Mouse (Mus musculus) hindbrain, embryonic 10.5 days (tissue): ENCODE measurements around the gene Axin2. TPM values are rescaled to one million over a fixed set of nuclear protein-coding genes. Genes with fewer than 3 reads are reported as not detected.

Experiments
- DNase-seq: peaks from one replicate; pipeline ENCODE4 v3.0.0-alpha.2; 2017; ENCODE audit warnings: low spot score
- H3K27ac ChIP-seq: fragments of 300-500 bp; sonication (generic); 2 replicates; pipeline ENCODE4 v1.5.1; 2016; ENCODE audit warnings: mild to moderate bottlenecking, moderate library complexity
- H3K27me3 ChIP-seq: fragments of 300-500 bp; sonication (generic); 2 replicates; pipeline ENCODE4 v1.6.1; 2016; ENCODE audit warnings: mild to moderate bottlenecking; ENCODE audit not compliant: poor library complexity, insufficient read depth, severe bottlenecking
- H3K36me3 ChIP-seq: fragments of 300-500 bp; sonication (generic); 2 replicates; pipeline ENCODE4 v1.6.1; 2016; ENCODE audit warnings: mild to moderate bottlenecking, moderate library complexity
- H3K4me1 ChIP-seq: fragments of 300-500 bp; sonication (generic); replicated peaks from 2 replicates; pipeline ENCODE4 v1.6.1; 2016; ENCODE audit warnings: mild to moderate bottlenecking
- H3K4me3 ChIP-seq: fragments of 300-500 bp; sonication (generic); 2 replicates; pipeline ENCODE4 v1.5.1; 2016; ENCODE audit warnings: mild to moderate bottlenecking, moderate library complexity
- H3K9me3 ChIP-seq: fragments of 300-500 bp; sonication (generic); 2 replicates; pipeline ENCODE4 v1.6.1; 2016; ENCODE audit warnings: mild to moderate bottlenecking, moderate library complexity
- WGBS: fragments of 180-500 bp; shearing (Covaris S2); methylation state at CpG from one replicate; pipeline ENCODE4 v1.1.7; 2016; 5-methylcytosine and 5-hydroxymethylcytosine counted together
- polyA plus RNA-seq: library from polyadenylated mRNA; unstranded; fragments of >200 nt; fragmentation: Nextera tagmentation; extraction: Ambion mirVana; gene quantifications from 2 replicates; pipeline ENCODE4 v1.2.1, GENCODE M21; 2016

The Axin2 gene
- polyA plus RNA-seq, 1 experiment from 2014 or later: 18.0 TPM

DNA sequence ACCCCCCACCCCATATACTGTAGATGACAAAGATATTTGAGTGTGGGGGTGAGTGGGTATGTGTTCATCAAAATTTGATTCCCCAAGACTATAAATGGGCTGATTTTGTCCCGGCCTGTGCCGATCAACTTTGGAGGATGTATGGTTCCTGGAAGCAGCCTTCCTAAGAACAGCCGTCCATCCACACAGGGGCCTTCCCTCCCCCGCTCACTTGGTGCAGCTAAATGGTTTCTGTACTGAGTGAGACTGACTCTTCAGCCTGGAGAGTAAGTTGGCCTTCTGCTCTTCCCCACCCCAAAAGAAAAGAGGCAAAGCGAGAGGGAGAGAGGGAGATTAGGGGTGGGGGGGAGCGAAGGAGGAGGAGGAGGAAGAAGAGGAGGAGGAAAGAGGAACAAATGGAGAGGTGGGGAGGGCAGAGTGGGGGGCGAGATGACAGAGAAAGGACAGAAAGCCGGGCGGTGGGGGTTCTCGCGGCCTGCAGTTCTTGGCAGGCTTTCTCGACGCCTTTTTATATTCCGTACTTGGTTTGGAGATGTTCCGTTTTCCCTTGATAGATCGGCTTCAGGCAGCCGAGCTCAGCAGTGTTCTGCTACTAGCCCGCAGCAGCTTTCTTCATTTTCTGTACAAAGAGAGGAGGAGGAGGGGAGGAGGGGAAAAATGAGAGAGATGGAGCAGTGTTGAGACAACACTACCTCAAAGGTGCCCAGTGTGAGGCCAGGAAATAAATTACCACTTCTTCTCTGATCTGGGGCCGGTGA lies 20.7 kb downstream of the Axin2 start:
- no peak overlapping the region for H3K4me3 ChIP-seq
- 0 out of 2 replicates have a peak, but pooled peaks cover 3% of the 10 kb centered on the region for H3K27me3 ChIP-seq
- H3K27ac ChIP-seq: peak overlapping the region; percentile 59; the same call in 1 of the 2 replicates
- peaks cover 7% of the 10 kb centered on the region; the same call in 1 of the 2 replicates for H3K9me3 ChIP-seq
- DNase-seq: no peak
- H3K36me3 ChIP-seq: peaks cover 100% of the 10 kb centered on the region
- peaks cover 40% of the 10 kb centered on the region for H3K4me1 ChIP-seq
- WGBS: 60% methylated on average over 19 of the region's 19 CpGs

DNA sequence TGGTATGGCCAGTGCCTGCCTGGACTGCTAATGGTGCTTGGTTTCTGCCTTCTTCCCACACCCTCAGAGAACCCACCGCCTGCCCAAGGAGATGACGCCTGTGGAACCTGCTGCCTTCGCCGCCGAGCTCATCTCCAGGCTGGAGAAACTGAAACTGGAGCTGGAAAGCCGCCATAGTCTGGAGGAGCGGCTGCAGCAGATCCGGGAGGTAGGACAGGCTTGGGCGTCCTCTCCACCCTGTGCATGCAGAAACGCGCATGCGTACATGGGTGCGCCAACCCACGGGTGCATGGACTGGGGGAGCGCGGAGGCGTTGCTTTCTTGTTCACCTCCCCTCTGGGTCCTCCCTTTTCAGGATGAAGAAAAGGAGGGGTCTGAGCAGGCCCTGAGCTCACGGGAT lies 21.7 kb downstream of the Axin2 start:
- Histone ChIP-seq H3K4me3 (no peak overlapping the region), H3K36me3 (peaks cover 100% of the 10 kb centered on the region), H3K4me1 (peaks cover 33% of the 10 kb centered on the region), H3K27ac (no peak overlapping the region), H3K27me3 (0 out of 2 replicates have a peak, but pooled peaks cover 3% of the 10 kb centered on the region), H3K9me3 (peaks cover 7% of the 10 kb centered on the region; the same call in 1 of the 2 replicates)
- WGBS: 95% methylated on average over 18 of the region's 18 CpGs
- DNase-seq: no peak

DNA sequence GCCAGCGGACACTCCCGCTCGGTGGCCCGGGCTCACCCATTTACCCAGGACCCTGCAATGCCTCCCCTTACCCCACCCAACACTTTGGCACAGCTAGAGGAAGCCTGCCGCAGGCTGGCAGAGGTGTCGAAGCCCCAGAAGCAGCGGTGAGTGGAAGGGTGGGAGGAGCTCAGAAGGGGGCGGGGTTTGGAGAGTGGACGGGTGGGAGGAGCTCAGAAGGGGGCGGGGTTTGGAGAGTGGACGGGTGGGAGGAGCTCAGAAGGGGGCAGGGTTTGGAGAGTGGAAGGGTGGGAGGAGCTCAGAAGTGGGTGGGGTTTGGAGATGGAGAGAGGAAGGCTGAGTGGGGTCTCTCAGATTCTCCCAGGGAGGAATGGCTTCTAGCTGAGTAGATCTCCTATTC lies 23.6 kb downstream of the Axin2 start:
- peaks cover 100% of the 10 kb centered on the region for H3K36me3 ChIP-seq
- H3K4me3 ChIP-seq: no peak overlapping the region
- H3K27ac ChIP-seq: no peak overlapping the region
- H3K27me3 ChIP-seq: no peaks in the 10 kb centered on the region
- no peak for DNase-seq
- WGBS: 83% methylated on average over 11 of the region's 11 CpGs
- H3K4me1 ChIP-seq: peaks cover 35% of the 10 kb centered on the region
- H3K9me3 ChIP-seq: peaks cover 7% of the 10 kb centered on the region; the same call in 1 of the 2 replicates

DNA sequence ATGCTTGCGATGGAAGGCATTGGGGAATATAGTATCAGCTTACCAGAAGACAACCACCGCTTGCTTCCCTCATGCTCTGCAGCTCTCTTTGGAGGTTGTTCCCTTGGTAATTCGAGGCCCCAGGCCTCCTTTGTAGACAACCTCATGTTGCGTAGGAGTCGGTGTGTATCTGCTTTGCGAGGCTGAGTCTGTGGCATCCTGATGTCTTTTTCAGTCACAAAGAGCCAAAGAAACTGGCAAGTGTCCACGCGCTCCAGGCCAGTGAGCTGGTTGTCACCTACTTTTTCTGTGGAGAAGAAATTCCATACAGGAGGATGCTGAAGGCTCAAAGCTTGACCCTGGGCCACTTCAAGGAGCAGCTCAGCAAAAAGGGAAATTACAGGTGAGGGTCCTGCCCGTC lies 25.5 kb downstream of the Axin2 start:
- H3K4me1 ChIP-seq: peaks cover 30% of the 10 kb centered on the region
- no peak overlapping the region for H3K4me3 ChIP-seq
- DNase-seq: no peak
- peaks cover 100% of the 10 kb centered on the region for H3K36me3 ChIP-seq
- no peaks in the 10 kb centered on the region for H3K9me3 ChIP-seq
- WGBS: 96% methylated on average over 9 of the region's 9 CpGs
- no peaks in the 10 kb centered on the region for H3K27me3 ChIP-seq
- no peak overlapping the region for H3K27ac ChIP-seq

DNA sequence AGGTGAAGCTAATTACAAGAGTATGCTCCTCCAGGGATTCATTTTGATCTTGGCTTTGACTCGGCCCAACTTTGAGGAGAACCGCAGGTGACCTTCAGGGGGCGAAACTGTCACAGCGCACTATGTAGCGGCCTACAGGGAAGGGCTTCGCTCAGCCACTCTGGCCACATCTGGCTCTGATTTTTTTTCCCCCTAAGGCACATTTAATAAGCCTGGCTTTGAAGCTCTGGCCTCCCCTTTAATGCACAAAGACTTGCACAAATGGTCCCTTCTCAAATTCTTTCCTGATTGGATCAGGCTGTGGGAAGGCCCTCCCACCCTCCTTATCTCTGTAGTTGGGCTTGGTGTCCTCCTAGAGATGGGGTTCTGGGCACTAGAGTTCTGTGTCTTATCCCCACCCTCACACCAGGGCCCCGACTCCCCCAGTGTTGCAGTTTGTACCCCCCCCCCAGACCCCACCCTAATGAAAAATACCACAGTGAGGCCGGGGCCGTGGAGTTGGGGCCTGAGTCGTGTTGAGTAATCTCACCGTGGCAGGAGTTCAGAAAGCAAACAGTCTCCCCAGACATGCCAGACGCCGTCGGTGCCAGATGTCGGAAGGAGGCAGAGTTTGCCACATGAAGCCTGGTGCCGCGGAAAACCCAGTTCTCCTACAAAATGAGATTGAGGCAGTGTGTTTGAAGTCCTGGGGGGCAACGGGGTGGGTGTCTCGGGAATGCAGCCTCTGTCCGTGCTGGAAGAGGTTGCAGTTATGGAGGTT lies 27.5 kb downstream of the Axin2 start:
- peak; percentile 50 for DNase-seq

DNA sequence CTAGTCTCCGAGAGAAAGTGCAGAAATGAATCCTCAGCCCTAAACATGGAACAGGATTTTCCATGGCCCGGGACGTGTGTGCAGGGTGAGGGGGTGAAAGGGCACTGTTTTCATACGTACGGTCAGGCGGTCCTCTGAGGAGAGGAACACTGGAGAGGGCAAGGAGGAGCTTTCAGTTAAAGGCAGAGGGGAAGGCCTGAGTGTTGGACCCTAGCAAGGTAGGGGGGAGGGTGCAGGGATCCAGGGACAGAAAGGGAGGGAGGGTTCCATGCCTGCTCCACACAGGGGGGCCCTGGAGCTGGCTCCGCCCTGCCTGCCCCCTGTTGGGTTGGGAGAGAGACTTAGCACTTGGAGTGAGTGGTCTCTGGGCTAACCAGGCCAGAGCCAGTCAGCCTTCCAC lies 28.4 kb downstream of the Axin2 start:
- Histone ChIP-seq H3K27me3 (no peaks in the 10 kb centered on the region), H3K4me1 (peaks cover 25% of the 10 kb centered on the region), H3K27ac (peak overlapping the region; percentile 72), H3K9me3 (no peaks in the 10 kb centered on the region), H3K36me3 (peaks cover 94% of the 10 kb centered on the region), H3K4me3 (no peak overlapping the region)
- DNase-seq: no peak
- WGBS: 72% methylated on average over 7 of the region's 7 CpGs

More for the DNA sequence above, 27.5 kb downstream of the Axin2 start:
- Histone ChIP-seq H3K4me3 (no peak overlapping the region), H3K36me3 (peaks cover 99% of the 10 kb centered on the region), H3K4me1 (peaks cover 25% of the 10 kb centered on the region), H3K27ac (peak overlapping the region; percentile 72), H3K9me3 (no peaks in the 10 kb centered on the region), H3K27me3 (no peaks in the 10 kb centered on the region)
- WGBS: 76% methylated on average over 20 of the region's 20 CpGs

DNA sequence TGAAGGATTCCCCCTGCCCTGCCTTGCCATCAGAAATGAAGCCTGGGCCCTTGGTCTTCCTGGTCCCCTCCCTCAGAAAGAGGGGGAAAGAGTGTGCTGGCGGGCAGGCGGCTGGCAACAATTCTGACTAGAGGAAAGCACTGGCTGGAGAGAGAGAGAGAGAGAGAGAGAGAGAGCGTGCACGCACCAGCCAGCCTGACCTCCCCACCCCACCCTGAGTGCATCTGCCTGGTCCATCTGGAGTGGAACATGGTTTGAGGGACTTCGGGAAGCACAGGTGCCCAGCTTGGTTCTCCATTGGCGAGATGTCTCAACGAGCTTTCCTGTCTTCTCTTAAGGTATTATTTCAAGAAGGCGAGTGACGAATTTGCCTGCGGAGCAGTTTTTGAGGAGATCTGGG lies 28.8 kb downstream of the Axin2 start:
- no peaks in the 10 kb centered on the region for H3K9me3 ChIP-seq
- 87% methylated on average over 10 of the region's 10 CpGs for WGBS
- no peak overlapping the region for H3K4me3 ChIP-seq
- H3K4me1 ChIP-seq: peaks cover 25% of the 10 kb centered on the region
- DNase-seq: no peak
- peak overlapping the region; percentile 72 for H3K27ac ChIP-seq
- H3K36me3 ChIP-seq: peaks cover 90% of the 10 kb centered on the region
- no peaks in the 10 kb centered on the region for H3K27me3 ChIP-seq

DNA sequence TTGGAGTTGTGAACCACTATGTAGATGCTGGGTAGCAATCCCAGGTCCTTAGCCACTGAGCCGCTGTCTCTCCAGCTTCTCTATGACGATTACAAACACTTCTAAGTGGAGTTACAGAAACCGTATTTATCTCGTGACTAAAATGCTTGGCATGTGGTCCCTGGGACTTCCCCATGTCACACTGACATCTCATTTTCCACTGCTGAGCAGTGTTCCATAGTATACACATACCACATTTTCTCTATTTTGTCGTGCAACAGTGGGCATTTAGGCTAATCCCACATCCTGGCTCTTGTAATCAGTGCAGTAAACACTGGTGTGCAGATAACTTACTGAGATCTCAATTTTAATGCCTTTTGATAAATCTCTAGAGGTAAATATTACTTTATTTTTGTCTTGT lies 32.2 kb downstream of the Axin2 start:
- Histone ChIP-seq H3K27ac (no peak overlapping the region), H3K4me1 (peaks cover 18% of the 10 kb centered on the region), H3K9me3 (no peaks in the 10 kb centered on the region), H3K4me3 (no peak overlapping the region), H3K27me3 (no peaks in the 10 kb centered on the region), H3K36me3 (peaks cover 56% of the 10 kb centered on the region)
- DNase-seq: no peak
- WGBS: 78% methylated on average over 5 of the region's 5 CpGs

DNA sequence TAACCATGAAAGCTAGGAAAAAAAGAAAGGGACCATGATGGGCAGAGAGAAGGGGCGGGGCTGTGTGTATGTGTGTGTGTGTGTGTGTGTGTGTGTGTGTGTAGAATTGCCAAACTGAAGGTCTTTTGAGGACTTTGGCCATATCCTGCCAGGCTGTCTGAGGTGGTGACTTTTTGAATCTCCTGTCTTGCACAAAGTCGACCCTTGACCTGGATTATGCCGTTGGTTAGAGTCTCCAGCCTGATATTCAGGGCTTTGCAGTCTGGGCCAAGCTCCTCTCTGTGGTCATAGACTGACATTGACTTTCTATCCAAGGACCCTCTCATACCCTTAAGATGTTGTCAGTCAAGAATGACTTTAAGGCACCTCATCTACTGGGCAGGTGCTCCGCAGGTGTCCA lies 35.8 kb downstream of the Axin2 start:
- Histone ChIP-seq H3K9me3 (no peaks in the 10 kb centered on the region), H3K27me3 (0 out of 2 replicates have a peak, but pooled peaks cover 5% of the 10 kb centered on the region), H3K4me3 (no peak overlapping the region), H3K27ac (no peak overlapping the region), H3K36me3 (peaks cover 20% of the 10 kb centered on the region), H3K4me1 (peaks cover 26% of the 10 kb centered on the region)
- no peak for DNase-seq
- 95% methylated on average over 4 of the region's 4 CpGs for WGBS

DNA sequence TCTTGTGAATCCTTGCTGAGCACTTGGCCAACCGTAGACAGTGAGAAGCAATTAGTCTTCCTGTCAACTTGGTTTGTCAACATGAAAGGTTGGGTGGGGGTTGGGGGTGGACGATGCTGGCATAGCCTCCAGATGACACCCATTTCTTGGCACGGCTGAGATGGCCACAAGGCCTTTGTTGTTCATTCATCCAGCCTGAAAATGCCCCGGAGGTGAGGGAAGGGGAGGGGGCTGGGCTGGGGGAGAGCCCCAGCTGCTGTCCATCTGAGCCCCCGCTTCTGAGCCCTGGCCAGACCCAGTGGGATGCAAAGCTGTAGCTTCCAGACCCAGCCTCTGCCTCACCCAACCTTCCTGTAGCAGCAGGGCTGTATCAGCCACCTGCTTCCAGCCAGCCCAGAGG lies 38.2 kb downstream of the Axin2 start:
- 36% methylated on average over 5 of the region's 5 CpGs for WGBS
- H3K4me1 ChIP-seq: peaks cover 39% of the 10 kb centered on the region
- H3K9me3 ChIP-seq: no peaks in the 10 kb centered on the region
- H3K27ac ChIP-seq: peak overlapping the region; percentile 60; the same call in 1 of the 2 replicates
- peak; percentile 67 for DNase-seq
- H3K27me3 ChIP-seq: 0 out of 2 replicates have a peak, but pooled peaks cover 5% of the 10 kb centered on the region
- no peaks in the 10 kb centered on the region for H3K36me3 ChIP-seq
- no peak overlapping the region for H3K4me3 ChIP-seq

DNA sequence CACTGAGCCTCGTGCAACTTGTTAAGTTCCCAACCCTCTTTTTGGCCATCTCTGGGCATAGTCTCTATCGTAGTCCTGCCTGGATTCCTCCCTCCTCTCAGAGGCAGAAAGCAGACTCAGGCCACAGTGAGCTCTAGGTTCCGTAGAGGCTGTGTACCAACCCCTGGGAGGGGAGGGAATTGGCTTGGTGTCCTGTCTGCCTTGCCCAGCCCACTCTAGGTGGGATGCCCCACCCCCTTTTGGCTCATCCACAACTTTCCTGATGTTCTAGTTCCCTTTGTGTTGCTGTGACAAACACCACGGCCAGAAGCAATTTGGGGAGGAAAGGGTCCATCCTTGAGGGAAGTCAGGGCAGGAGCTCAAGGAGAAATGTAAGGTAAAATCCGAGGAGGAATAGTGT lies 39.0 kb downstream of the Axin2 start:
- Histone ChIP-seq H3K27ac (peak overlapping the region; percentile 64), H3K27me3 (0 out of 2 replicates have a peak, but pooled peaks cover 5% of the 10 kb centered on the region), H3K9me3 (no peaks in the 10 kb centered on the region), H3K36me3 (no peaks in the 10 kb centered on the region), H3K4me1 (peaks cover 39% of the 10 kb centered on the region), H3K4me3 (no peak overlapping the region)
- no peak for DNase-seq
- 48% methylated on average over 5 of the region's 5 CpGs for WGBS

DNA sequence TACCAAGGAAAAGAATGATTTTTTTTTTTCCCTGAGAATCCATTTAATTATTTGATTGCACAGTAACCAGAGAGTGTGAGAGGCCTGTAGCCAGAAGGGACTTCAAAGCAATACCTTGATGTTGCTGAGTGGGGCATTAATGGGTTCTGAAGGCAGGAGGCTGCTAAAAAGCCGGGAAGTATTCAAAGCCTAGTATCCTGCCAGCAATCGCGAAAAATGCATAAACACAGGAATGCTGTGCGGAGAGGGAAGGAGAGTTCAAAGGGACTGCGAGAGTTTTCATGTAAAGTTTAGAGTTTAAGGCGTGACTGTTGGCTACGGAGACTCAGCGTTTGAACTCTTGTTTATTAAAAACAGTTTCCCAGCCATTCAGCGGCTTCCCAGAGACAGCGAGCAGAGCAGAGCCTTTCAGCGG lies 41.5 kb downstream of the Axin2 start:
- 3% methylated on average over 11 of the region's 11 CpGs for WGBS

More for the DNA sequence above, 41.5 kb downstream of the Axin2 start:
- H3K36me3 ChIP-seq: no peaks in the 10 kb centered on the region
- H3K27ac ChIP-seq: peak overlapping the region; percentile 70
- 0 out of 2 replicates have a peak, but pooled peaks cover 5% of the 10 kb centered on the region for H3K27me3 ChIP-seq
- peaks cover 39% of the 10 kb centered on the region for H3K4me1 ChIP-seq
- DNase-seq: peak; percentile 35
- peak overlapping the region; percentile 18; the same call in 1 of the 2 replicates for H3K4me3 ChIP-seq
- no peaks in the 10 kb centered on the region for H3K9me3 ChIP-seq
